Mouse (Mus musculus): ENCODE data around the gene Pfkp. TPM values are rescaled to one million over a fixed set of nuclear protein-coding genes. Genes with fewer than 3 reads are reported as not detected.

Gene Pfkp
- total and polyA plus RNA-seq, 3 experiments: 53.3 to 175 TPM; not detected in 1

- Histone ChIP-seq H3K27ac (ENCODE audit: control insufficient read depth, low read depth, low read length) (peak overlapping the region; percentile 84), H3K36me3 (ENCODE audit: control insufficient read depth in 1 of 2, insufficient read depth in 2 of 2, low read length in 2 of 2) (peaks cover 0 to 35% of the 10 kb centered on the region in 2 experiments; a peak in 2 of 4 replicates), H3K4me3 (ENCODE audit: control insufficient read depth in 1 of 2, insufficient read depth in 1 of 2, low read depth in 2 of 2, low read length in 2 of 2) (peak overlapping the region; percentile 88 to 97), H3K27me3 (ENCODE audit: control insufficient read depth in 1 of 2, insufficient read depth in 2 of 2, low read length in 2 of 2) (no peaks in the 10 kb centered on the region), H3K9ac (ENCODE audit: control insufficient read depth, low read depth, low read length, poor library complexity, severe bottlenecking) (peak overlapping the region; percentile 70), H3K79me2 (ENCODE audit: control insufficient read depth, insufficient read depth, low read length, poor library complexity) (peaks cover 33% of the 10 kb centered on the region), H3K4me1 (ENCODE audit: control insufficient read depth in 1 of 2, insufficient read depth in 2 of 2, low read length in 2 of 2) (peaks cover 8 to 22% of the 10 kb centered on the region in 2 experiments), H3K9me3 (replicated peaks; ENCODE audit: insufficient read depth, low read length) (no peaks in the 10 kb centered on the region)
- TF ChIP-seq CHD1 (IDR thresholded peaks at IDR 0.05; ENCODE audit: low read depth, low read length) (peak; percentile 67), USF1 (IDR thresholded peaks at IDR 0.05; ENCODE audit: low read depth, low read length) (0 out of 2 replicates have a peak, but pooled peaks have one; percentile 39), TBP (IDR thresholded peaks at IDR 0.05; ENCODE audit: low read depth, low read length) (no peak), GATA1 (IDR thresholded peaks at IDR 0.05; ENCODE audit: low read depth, low read length) (0 out of 2 replicates have a peak, but pooled peaks have one; percentile 32), MAZ (IDR thresholded peaks at IDR 0.05; ENCODE audit: low read depth, low read length) (0 out of 2 replicates have a peak, but pooled peaks have one; percentile 21), SMC3 (IDR thresholded peaks at IDR 0.05; ENCODE audit: low read depth, low read length) (no peak), MYC (IDR thresholded peaks at IDR 0.05; ENCODE audit: low read depth, low read length) (no peak), NRF1 (IDR thresholded peaks at IDR 0.05; ENCODE audit: insufficient read depth, low read depth, low read length, poor library complexity, severe bottlenecking) (no peak), HCFC1 (IDR thresholded peaks at IDR 0.05; ENCODE audit: low read depth, low read length) (peak; percentile 7; the same call in 1 of the 2 replicates)
- DNase-seq (ENCODE audit: low read depth, low spot score): peak; percentile 58
These were observed 447 bp downstream of the Pfkp start for GRCm38 (mm10) chr13:6647992-6648668.

GRCm38 (mm10) chr13:6647067-6647991, 1.2 kb downstream of the Pfkp start:
- Histone ChIP-seq H3K36me3 (ENCODE audit: control insufficient read depth in 1 of 2, insufficient read depth in 2 of 2, low read length in 2 of 2) (peaks cover 0 to 43% of the 10 kb centered on the region in 2 experiments; a peak in 2 of 4 replicates), H3K79me2 (ENCODE audit: control insufficient read depth, insufficient read depth, low read length, poor library complexity) (peaks cover 36% of the 10 kb centered on the region), H3K27ac (ENCODE audit: control insufficient read depth, low read depth, low read length) (peak overlapping the region; percentile 84), H3K9ac (ENCODE audit: control insufficient read depth, low read depth, low read length, poor library complexity, severe bottlenecking) (peak overlapping the region; percentile 70), H3K4me3 (ENCODE audit: control insufficient read depth in 1 of 2, insufficient read depth in 1 of 2, low read depth in 2 of 2, low read length in 2 of 2) (peak overlapping the region; percentile 88 to 97), H3K4me1 (ENCODE audit: control insufficient read depth in 1 of 2, insufficient read depth in 2 of 2, low read length in 2 of 2) (peaks cover 13 to 30% of the 10 kb centered on the region in 2 experiments), H3K9me3 (replicated peaks; ENCODE audit: insufficient read depth, low read length) (no peaks in the 10 kb centered on the region), H3K27me3 (ENCODE audit: control insufficient read depth in 1 of 2, insufficient read depth in 2 of 2, low read length in 2 of 2) (no peaks in the 10 kb centered on the region)
- DNase-seq (ENCODE audit: low read depth, low spot score): peak; percentile 90
- TF ChIP-seq NELFE (IDR thresholded peaks at IDR 0.05; ENCODE audit: low read depth, low read length): no peak
- no peak for TF ChIP-seq USF2 (IDR thresholded peaks at IDR 0.05; ENCODE audit: borderline replicate concordance in 1 of 2, insufficient read depth in 1 of 2, low read depth in 1 of 2, low read length in 2 of 2)
- TF ChIP-seq POLR2A (IDR thresholded peaks at IDR 0.05; ENCODE audit: control insufficient read depth in 1 of 2, insufficient read depth in 1 of 2, low read depth in 1 of 2, low read length in 2 of 2, poor library complexity in 1 of 2): peak in 1 of 2 experiments; percentile 54; a peak in 2 of 4 replicates
- no peak for TF ChIP-seq RCOR1 (IDR thresholded peaks at IDR 0.05; ENCODE audit: low read depth, low read length)
- 0 out of 2 replicates have a peak, but pooled peaks have one; percentile 5 for TF ChIP-seq ETS1 (IDR thresholded peaks at IDR 0.05; ENCODE audit: low read depth, low read length)
- TF ChIP-seq MYC (IDR thresholded peaks at IDR 0.05; ENCODE audit: low read depth, low read length): peak; percentile 51
- no peak for TF ChIP-seq TBP (IDR thresholded peaks at IDR 0.05; ENCODE audit: low read depth, low read length)
- peak; percentile 7; the same call in 1 of the 2 replicates for TF ChIP-seq GATA1 (IDR thresholded peaks at IDR 0.05; ENCODE audit: low read depth, low read length)
- 0 out of 2 replicates have a peak, but pooled peaks have one; percentile 48 for TF ChIP-seq HCFC1 (IDR thresholded peaks at IDR 0.05; ENCODE audit: low read depth, low read length)
- no peak for TF ChIP-seq ZMIZ1 (IDR thresholded peaks at IDR 0.05; ENCODE audit: low read depth, low read length)
- no peak for TF ChIP-seq ZNF384 (IDR thresholded peaks at IDR 0.05; ENCODE audit: low read depth, low read length)
- TF ChIP-seq MYB (IDR thresholded peaks at IDR 0.05; ENCODE audit: low read depth, low read length): no peak
- TF ChIP-seq MAZ (IDR thresholded peaks at IDR 0.05; ENCODE audit: low read depth, low read length): no peak
- TF ChIP-seq CTCF (IDR thresholded peaks at IDR 0.05 in 2 of 3, conservative IDR thresholded peaks at IDR 0.05 in 1 of 3; ENCODE audit: control insufficient read depth in 1 of 3, insufficient read depth in 1 of 3, low read depth in 2 of 3, low read length in 3 of 3, poor library complexity in 1 of 3, severe bottlenecking in 1 of 3): no peak
- no peak for TF ChIP-seq SMC3 (IDR thresholded peaks at IDR 0.05; ENCODE audit: low read depth, low read length)
- no peak for TF ChIP-seq TAL1 (IDR thresholded peaks at IDR 0.05; ENCODE audit: low read length)
- no peak for TF ChIP-seq ZC3H11A (IDR thresholded peaks at IDR 0.05; ENCODE audit: low read depth, low read length)
- peak; percentile 62 for TF ChIP-seq MXI1 (IDR thresholded peaks at IDR 0.05; ENCODE audit: low read depth, low read length)
- peak in 1 of 2 experiments; percentile 4; a peak in 1 of 4 replicates for TF ChIP-seq EP300 (IDR thresholded peaks at IDR 0.05; ENCODE audit: low read depth in 1 of 2, low read length in 2 of 2)
- no peak for TF ChIP-seq RAD21 (IDR thresholded peaks at IDR 0.05; ENCODE audit: low read depth, low read length)
- 0 out of 2 replicates have a peak, but pooled peaks have one; percentile 41 for TF ChIP-seq POLR2AphosphoS2 (IDR thresholded peaks at IDR 0.05; ENCODE audit: low read length)
- no peak for TF ChIP-seq NRF1 (IDR thresholded peaks at IDR 0.05; ENCODE audit: insufficient read depth, low read depth, low read length, poor library complexity, severe bottlenecking)
- TF ChIP-seq MEF2A (IDR thresholded peaks at IDR 0.05; ENCODE audit: extremely low read depth, insufficient replicate concordance, low read depth, low read length, poor library complexity, severe bottlenecking): no peak
